Mouse (Mus musculus) monocyte, adult 2 months (primary cell): ENCODE measurements around the gene Setx.
A peak's percentile ranks its signal among the peaks of the same experiment; 100 is the strongest.

Source experiments
- DNase-seq, 2 experiments: peaks; one replicate each; pipeline ENCODE4 v3.0.0; 2022; ENCODE audit warnings: low spot score in 2 of 2, low read depth in 1 of 2

Setx gene

DNA sequence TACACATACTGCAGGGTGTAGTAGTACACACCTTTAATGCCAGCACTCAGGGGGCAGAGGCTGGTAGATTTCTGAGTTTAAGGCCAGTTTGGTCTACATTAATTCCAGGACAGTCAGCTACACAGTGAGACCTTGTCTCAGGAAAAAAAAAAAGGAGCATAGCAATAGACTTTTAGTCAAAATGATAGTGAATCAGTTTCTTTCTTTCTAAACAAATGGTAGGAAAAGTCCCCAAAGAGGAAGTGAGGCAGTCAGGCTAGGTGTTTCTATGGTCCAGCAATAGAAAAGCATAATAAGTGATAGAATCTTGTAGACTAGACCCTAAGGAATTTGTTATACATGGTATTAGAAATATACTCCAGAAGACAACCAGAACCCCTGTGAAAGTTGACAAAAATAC is 11.2 kb downstream of the Setx start:
- DNase-seq: no peak

DNA sequence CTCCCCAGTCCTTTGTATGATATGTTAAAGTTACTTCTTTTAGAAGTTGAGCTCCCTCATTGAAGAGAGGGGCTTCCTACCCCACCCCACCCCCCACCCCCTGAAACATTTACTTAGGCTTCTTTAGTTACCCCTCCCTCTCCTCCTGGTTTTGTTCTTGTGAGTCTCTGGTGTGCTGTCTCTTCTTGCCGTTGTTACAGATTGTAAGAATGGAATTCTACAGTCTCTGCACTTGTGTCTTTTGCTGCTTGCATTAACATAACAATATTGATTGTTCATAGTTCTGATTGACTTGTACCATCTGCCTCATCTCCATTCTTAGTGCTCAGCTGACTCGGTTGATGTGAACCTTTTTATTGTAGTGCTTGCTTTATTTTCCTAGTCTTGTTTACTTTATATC is 28.0 kb downstream of the Setx start:
- DNase-seq: no peak

DNA sequence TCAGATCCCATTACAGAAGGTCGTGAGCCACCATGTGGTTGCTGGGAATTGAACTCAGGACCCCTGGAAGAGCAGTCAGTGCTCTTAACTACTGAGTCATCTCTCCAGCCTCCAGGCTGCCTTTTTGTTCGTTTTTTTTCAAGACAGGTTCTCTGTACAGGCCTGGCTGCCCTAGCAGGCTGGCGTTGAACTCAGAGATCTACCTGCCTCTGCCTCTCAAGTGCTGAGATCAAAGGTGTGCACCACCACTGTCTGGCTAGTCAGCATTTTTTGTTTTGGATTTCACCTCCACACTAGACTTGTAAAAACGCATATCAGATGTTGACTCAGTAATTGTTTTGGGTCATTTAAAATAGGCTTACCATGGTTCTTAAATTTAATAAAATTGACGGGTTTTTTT is 44.1 kb downstream of the Setx start:
- no peak for DNase-seq

DNA sequence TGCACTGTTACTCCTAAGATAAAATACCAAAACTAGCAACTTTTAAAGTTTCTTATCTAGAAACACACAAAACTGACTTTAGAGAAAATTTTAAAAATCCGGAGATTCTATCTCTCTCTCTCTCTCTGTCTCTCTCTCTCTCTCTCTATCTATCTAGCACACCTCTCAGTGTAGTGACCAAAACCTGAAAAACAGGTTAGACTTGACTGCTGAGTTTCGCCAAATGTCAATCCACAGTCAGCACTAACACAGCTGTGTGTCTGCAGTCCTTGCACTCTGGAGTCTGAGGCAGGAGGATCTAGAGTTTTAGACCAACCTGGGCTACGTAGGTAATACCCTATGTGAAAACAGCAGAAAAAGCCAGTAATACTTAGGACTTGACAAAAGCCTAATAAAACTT is 50.9 kb downstream of the Setx start:
- no peak for DNase-seq

DNA sequence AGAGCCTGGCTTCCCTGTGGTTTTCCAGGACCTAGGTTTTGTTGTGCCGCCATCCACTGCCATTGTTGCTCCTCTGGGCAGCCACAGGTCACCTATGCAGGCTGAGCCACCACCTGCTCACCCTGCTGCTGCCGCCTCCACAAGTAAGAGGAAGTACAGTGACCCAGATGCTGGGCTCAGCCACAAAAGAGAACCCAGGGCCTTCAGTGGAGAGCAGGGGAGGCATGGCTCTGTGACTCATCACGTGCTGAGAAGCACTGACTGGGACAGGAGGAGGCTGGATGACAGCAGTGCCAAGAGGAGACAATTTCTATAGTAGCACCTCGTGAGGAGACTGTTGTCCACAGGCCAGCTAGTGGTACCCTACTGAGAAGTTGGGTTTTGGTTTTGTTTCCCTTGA is 55.8 kb downstream of the Setx start:
- DNase-seq: no peak

DNA sequence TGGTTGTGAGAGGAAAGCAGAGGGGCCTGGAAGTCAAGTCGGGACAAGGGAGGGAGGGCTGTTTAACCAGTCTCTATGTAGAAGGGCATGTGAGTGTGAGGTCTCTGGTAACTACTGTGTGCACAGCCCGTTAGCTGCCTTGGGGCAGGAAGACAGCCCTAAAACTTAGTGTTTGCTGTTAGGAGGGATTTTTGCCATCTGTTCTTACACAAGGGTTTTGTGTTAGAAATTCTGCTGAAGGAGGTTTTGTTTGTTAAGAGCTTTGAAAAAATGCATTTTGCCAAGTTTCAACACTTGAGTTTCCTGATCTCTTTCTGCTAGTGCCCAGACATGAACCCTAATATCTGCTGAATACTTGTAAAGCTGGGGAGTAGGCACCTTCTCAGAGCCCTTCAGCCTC is 57.1 kb downstream of the Setx start:
- DNase-seq: no peak

DNA sequence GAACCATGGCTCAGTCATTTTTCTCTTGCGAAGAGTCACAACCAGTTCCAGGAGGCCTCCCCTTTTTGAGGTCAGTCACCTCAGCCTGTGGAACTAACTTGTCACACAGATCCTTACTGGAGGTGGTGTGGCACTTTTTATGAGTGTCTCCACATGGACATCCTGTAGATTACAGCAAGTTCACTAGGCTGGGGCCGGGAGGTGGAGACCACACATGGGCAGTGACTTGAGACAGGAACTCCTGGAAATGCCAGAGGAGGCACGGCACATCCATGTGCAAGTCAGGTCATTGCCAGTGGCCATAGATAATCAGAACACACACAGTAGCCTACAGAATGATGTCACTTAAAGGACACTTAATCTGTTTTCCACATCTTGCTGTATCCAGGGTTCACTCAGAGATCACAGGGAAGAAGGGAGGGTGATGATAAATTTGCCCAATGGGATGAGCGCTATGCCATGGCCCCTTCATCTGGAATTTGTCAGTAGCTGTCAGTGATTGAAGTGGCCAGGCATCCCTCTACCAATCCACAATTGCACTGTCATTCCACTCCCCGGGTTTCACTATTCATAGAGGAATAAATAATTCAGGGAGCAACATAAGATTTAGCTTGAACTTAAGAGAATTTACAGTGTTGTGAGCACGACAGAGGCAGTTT is 59.4 kb downstream of the Setx start:
- no peak for DNase-seq

DNA sequence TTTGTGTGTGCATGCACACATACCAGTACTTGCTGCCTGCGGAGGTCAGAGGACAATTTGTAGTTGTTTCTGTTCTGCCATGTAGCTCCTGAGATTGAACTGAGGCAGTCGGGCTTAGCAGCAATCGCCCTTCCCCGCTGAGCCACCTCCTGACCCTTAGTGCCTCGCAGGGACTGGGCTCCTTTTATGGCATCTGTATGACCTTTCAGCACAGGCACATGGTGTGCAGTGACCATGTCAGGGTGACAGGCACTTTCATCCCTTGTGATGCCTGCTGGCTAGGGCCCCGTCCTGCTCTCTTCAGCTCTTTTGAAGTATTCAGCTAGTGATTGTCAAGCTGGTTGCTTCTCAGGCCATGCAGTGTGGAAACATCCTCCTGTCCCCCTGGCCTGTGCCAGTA is 62.2 kb downstream of the Setx start:
- no peak for DNase-seq

DNA sequence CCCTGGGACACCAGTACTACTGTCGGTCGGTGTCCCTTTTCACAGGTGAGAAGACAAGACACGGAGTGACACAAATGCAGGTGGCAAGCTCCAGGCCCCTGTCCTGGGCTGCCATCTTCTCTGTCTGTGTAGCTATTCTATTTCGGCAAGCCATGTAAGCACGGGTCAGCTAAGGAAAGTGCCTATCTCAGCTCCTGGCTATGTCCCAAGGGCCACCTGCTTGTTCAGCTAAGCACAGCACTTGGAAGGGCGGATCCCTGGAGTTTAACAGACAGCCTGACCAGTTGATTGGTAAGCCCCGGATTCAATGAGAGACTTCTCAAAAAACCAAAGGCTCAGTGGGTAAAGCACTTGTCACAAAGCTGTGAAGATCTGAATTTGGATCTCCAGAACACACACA is 66.4 kb downstream of the Setx start:
- DNase-seq: no peak

DNA sequence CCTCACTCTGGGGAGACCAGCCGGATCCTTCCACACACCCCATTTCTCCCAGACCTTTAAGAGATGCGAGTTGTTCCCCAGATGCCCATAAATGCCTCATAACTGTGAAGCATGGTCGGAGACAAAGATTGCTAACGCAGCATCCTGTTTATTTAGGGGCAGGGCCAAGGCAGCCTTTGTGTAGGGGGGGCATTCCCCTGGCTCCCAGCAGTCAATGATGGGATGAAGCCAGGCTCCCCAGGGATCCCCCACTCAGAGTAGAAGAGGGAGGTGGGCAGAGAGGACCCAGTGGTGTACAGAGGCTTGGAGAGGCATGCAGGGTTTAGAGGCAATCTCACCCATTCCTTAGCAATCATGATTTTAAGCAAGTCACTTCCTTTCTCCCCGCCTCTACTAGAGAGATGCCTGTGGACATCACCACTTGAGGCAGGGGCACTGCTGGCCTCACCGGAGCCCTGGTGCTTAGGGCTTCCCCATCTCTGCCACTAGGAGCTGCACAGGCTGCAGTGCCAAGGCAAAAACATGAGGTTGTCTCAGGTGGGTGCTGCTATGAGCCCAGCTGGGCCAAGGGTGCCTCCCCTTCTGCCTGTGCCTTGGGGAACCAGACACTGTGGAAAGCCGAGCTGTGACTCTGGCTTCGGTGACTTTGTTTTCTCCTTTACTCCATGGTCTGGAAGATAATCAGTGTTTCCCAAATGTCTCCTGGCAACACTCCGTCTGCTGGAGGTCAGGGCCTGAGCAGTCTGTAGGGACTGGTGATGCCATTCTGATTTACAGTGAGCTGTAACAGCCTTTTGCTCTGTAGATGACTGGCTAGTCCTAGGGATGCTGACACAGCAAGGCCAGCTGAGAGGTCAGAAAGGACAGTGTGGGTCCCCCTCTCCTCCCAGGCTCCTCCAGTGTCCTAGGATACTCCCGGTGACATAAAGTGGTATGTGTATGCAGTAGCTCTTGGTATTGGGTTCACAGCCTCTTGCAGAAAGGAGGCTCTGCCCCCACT is 67.5 kb downstream of the Setx start:
- DNase-seq: no peak

DNA sequence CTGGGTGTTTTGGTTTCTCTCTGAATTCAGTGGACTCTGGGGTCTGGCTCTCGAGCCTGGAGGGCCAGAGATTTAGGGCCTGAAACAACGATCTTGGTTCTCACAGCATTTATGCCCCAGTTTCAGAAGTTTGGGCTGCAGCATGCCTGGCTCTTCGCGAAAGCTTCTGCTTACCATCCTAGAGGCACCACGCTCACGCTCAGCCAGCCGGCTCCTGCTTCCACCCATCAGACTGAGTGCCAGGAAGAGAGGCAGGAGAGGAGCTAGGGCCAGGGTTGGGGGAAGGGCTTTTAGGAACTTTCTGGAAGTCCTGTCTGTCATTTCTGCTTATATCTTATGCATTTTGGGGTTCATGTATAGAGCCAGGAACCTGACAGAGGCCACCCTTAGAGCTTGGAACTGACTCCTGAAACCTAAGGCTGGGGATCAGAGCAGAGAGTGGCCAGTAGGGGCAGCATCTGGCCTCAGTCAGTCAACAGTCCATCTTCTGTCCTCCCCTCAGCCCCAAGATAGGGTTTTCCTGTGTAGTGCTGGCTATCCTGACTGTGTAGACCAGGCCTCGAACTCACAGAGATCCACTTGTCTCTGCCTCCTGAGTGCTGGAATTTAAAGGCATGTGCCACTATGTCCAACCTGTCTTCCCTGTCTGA is 68.8 kb downstream of the Setx start:
- DNase-seq: no peak

DNA sequence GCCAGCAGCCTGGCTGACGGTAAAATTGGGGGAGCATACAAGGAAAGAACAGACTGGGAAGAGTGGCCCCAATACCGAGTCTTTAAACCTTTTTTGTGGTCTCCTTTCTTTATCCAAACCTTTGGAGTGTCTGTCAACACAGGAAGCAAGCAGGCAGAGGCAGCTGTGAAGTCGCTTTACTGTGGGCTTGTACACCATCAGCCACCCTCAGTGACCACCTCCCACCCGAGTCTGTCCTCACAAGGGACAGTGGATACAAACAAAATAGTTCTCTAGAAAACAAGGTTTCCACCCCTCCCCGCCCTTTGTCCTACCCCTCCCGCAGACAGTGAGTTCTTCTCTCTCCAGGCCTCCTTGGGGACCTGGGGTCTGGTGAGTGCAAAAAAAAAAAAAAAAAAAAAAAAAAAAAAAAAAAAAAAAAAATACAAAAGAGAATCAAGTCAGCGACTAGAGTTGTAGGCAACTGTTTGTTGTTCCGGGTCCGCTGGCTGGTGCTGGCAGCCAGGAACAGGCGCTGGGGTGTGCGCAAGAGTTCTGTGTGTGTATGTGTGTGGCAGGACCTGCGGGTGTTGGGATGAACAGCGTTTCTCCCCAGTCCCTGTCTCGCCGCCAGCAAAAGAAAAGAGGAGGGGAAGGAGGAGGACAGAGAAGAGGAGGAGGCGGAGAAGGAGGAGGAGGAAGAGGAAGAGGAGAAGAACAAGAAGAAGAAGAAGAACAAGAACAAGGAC is 70.0 kb downstream of the Setx start:
- DNase-seq: no peak

DNA sequence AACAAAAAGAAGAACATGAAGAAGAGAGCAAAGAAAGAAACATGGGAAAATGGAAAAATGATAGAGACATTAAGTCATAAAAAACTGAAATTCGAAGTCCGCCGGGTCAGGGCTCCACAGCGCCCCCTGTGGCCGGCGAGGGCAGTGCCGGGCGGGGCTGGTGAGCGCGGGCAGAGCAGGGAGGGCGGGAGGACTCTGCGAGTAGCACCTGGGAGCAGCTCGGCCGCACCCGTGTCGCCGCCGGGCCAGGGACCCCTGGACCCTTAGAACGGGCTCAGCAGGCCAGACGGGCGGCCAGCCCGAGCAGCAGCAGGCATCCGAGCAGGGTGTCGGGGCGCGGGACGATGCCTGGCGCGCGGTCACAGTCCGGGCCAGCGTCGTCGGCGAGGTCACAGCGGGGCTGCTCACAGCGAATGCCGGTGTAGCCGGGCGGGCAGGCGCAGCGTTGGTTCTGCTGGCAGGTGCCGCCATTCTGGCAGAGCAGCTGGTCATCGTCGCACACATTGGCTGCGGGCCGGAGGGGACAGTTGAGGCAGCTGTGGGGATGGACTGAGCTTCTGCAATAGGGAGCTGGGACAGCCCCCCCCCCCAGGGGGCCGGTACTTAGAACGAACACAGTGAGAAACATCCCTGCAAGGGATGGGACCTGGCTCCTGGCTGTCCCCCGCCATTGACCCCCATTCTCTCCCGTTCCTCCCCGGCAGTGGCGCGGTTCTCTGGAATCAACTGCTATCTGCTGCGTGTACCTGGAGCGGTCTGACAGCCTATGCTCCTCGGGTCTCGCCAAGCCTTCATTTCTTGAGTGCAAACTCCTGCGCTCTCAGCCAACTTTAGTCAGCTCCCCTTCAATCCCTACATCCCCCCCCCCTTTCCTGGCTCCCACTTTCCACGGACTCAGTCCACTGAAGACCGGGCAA is 70.8 kb downstream of the Setx start:
- peak; percentile 49 to 80 for DNase-seq

DNA sequence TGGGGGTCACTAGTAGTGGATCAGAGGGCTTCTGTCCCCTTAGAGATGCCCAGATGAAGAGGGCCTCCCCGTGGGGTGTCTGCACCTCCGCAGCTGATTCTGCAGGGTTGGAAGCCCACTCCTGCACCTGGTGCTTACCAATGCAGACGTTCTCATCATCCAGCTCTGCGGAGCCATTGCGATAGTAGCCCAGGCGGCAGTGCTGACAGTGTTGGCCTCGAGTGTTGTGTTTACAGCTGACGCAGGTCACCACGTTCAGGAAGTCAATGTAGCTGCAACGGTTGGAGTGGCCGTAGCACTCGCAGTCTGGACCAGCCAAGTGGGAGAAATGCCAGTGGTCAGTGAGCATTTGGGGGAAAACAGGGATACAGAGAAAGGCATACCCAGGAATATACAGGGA is 72.9 kb downstream of the Setx start:
- DNase-seq: no peak

DNA sequence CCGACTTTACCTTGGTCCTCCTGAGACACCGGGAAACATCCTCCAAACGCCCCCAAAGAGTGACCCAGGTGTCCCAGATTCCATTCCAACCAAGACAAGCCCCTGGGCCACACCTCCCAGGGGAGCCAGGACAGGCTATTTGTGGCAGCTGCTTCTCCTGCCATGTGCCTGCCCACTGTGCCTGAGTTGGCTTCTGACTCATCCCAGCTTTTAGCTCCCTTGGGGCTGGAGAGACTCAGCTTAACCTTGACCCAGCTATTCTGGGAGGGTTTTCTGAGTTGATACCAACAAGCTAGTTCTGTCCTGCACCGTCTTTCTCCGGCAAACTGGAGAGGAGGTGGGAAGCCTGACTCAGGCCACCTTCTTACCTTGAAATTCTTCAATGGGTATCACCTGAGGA is 74.5 kb downstream of the Setx start:
- DNase-seq: no peak

DNA sequence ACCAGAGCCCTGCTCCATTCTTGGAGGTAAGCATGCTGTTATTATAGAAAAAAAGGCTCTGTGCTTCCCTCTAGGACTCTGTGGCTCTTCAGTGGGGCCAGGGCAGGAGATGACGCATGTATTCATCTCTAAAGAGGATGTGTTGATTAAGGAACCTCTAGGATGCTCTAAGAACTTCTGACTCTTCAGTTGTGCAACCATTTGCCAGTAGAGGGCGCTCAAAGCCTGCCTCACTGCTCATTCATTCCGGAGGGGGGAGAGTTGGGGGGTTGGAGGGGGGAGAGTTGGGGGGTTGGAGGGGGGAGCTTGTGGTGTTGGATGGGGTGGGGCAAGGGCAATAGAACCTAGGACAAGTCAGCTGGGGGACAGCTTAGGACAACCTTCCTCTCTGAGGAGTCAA is 75.9 kb downstream of the Setx start:
- peak; percentile 28 to 48 for DNase-seq

DNA sequence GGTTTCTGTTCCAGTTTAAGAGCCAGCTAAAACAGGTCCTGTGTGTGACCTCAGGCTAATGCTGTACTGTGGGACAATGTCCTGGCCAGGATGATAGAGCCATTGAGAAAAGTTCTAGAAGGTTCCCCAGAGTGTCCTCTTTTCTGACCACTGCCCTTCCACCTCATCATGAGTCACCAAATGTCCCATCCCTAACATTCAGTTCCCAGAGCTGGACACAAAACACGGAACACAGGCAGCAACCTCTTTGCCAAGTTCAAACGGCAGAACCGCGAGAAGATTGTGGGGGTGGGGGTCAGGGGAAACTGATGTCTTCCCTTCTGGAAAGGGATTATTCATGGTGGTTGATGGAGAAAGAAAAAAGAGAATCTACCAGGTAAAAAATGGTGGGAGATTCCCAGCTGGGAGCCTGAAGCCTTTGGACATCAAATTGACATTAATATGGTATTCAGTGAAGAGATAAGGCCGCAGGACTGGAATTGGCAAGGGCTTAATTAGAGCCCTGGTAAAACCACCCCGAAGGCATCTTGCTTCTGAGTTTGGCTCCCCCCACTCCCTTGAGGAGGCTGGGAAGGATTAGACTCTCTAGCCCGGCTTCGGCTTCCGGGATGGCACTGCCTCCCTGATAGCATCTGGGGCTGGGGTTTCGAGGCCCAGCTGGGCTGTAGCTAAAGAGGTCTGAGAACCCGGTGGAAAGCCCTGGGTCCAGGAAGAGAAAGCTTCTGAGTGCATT is 77.4 kb downstream of the Setx start:
- DNase-seq: no peak

DNA sequence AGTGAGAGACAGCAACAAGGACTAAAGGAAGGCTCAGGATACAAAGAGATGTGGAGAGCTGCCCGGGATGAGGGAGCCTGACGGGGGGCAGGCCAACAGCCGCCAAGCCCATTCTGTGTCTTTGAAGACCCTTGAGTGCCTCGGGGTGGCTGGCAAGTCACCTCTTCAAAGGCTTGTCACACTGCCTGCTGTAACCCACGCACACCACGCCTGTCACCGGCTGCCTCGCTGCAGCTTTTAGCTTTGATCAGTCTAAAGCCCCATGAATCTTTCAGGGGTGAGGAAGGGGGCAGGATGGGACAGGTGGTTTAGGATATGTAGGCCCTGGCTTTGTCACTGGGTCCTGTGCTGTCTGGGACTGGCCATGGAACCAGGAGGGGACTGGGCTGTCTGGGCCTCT is 82.2 kb downstream of the Setx start:
- DNase-seq: no peak

DNA sequence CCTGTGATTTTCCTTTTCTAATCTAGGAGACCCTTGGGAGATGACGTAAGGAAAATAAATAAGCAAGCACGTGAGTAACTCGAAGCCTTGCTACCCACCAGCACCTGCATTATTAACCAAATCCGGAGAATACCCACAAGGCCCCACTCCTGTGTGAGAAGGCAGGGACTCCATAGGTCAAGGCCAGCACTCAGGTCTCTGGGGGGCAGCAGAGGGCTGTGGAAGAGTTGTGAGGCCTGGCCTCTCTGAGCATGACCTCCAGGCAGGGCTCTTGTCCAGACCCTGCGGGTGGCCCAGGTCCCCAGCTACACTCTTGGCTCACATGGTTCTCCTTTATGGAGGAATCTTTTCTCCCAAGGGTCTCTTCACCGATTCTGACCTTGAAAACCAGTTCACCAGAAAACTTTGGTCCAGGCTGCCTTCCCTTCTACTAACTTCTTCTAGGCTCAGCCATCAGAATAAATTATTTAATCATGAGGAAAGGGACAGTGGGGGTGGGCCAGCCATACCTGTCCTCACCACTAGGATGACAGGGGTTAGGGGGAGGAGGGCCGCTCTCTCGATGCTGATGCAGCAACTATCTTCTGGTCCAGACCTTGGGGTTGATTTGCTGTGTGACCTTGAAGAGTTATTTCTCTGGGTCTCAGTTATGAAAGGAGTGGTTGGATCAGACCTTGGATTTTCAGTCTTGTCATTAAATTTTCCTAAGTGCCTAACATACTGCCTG is 92.5 kb downstream of the Setx start:
- no peak for DNase-seq
